Mouse (Mus musculus): ENCODE measurements at regions not wholly inside any gene's neighbourhood (a gene's known extent, or its start where the extent isn't known, plus 50 kb on each side); places are given as distances from the start of the nearest gene placed in this dataset.

DNA sequence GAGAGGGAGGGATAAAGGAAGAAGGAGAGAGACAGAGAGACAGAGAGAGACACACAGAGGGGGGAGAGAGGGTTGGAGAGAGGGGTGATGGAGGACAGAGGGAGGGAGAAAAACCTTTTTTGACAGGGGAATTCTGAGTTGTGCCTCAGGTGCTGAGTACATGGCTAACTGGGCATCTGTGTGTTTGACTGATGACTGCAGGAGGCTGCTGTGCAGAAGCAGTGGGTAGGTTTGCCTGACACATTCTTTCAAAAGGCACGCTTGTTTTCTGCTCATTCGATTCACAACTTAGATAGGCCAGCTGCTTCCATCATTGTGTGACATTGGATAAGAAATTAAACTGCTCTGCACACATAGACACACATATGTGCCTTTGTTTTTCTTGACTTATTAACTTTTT lies 150.7 kb upstream of the Rgmb start:
- DNase-seq (ENCODE audit: low spot score): no peak

- DNase-seq (ENCODE audit: low spot score): no peak
Observed at GRCm38 (mm10) chr17:15977374-15978031, 146.7 kb upstream of the Rgmb start.

DNA sequence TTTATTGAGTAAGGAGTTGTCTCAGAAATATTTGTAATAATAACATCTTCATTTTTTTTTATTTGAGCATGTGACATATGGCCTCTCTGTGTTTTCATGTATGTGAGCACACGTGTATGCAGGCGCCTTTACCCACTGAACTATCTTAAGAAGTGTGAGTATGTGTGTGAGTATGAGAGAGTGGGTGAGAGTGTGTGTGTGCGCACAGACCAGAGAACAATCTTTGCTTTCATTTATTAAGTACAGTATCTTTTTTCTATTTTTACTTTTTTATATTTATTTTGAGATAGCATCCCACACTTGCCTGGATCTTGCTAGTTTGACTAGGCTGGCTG lies 140.5 kb upstream of the Rgmb start:
- DNase-seq (ENCODE audit: low spot score): no peak

DNA sequence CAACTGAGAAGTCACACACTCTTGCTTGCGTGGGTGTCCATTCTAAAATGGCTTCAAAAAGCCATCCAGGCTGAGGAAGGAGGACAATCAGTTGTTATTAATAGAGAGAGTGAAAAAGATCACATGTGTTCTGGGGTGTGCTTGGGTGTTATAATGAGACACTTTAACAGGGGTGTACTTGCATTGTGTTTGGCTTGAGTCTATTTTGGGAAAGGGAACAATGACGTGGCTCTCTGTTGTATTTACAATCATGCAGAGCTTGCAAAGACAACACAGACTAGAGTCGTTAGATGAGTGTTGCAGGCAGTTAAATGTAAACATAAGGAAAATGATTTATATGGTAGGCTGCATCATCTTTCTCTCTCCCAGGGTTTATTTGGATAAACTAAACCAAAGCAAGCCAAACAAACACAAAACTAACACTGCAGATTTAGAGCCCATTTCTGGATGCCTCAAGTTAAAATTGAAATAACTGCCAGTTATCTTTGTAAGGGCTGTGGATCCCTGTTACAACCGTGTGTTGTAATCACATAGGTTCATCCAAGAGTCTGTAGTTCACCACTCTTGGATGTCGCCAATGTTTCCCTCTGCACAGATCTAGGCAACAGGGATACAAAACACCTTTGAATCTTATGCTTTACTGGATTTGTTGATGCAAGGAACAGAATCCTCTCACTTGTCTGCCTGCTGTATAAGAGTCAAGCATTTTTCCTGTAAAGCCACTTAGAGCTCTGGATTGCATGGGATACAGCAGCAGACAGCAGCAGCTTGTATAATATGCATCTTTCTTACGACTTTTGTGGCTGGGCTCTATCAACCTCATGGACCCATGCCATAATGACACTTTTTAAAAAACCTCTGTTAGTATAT lies 139.9 kb upstream of the Rgmb start:
- peak; percentile 21 for DNase-seq (ENCODE audit: low spot score)

DNA sequence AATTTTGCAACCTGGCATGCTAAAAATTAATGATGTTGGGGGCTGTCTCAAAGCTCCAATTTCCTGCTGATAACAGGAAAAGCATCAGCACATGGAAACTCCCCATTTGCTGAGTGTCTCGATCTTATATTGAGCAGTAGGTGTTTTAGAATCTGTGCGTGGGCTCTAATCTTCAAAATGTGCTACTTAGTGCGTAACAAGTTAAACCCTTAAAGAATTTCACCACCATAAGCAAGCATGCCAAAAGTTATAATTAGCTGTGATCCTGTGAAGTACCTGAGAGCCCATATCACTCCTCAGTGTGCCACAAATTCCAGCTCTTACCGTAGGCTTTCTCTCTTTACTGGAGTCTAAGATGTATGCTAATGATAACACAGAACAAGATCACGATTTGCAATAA lies 137.5 kb upstream of the Rgmb start:
- no peak for DNase-seq (ENCODE audit: low spot score)

DNA sequence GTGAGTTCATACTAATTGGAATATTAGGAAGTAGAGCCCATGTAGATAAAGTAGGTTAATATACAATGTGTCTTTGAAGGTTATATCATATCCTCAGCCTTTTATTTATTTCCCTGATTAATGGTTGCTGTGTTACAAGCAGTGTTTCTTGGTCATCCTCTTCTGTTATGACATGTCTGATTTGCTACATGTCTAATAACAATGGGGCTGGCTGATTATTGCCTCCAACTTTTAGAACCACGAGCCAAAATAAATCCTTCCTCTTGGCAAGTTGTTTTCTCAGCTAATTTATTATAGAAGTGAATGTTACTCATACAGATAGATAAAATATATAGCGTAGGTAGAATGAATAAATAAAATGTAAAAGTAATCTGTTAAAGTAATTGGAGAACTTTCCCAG lies 124.8 kb upstream of the Rgmb start:
- DNase-seq (ENCODE audit: low spot score): no peak

GRCm38 (mm10) chr17:15951641-15952040 lies 120.8 kb upstream of the Rgmb start:
- no peak for DNase-seq (ENCODE audit: low spot score)

- no peak for DNase-seq (ENCODE audit: low spot score)
Observed at GRCm38 (mm10) chr17:15949753-15950152, 118.9 kb upstream of the Rgmb start.

- DNase-seq (ENCODE audit: low spot score): no peak
Observed at GRCm38 (mm10) chr17:15942378-15942777, 111.5 kb upstream of the Rgmb start.

DNA sequence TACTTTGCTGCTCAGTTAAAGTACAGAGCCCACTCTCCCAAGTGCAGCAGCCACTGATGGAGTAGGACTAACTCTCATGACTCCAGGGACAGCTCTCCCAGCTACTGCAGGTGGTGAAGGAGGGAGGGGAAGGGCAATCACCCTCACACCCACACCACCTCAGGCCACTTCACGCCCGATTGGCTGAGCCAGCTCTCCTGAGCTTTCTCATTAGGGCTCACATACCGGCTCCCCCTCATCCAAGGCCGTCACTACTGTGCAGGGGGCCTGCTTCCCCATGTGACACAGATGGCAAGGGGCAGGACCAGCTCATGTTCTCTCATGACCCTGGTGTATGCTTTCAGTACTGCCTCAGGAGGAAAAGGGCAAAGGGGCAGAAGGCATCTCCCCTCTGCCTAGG lies 87.8 kb upstream of the Rgmb start:
- no peak for DNase-seq (ENCODE audit: low spot score)

DNA sequence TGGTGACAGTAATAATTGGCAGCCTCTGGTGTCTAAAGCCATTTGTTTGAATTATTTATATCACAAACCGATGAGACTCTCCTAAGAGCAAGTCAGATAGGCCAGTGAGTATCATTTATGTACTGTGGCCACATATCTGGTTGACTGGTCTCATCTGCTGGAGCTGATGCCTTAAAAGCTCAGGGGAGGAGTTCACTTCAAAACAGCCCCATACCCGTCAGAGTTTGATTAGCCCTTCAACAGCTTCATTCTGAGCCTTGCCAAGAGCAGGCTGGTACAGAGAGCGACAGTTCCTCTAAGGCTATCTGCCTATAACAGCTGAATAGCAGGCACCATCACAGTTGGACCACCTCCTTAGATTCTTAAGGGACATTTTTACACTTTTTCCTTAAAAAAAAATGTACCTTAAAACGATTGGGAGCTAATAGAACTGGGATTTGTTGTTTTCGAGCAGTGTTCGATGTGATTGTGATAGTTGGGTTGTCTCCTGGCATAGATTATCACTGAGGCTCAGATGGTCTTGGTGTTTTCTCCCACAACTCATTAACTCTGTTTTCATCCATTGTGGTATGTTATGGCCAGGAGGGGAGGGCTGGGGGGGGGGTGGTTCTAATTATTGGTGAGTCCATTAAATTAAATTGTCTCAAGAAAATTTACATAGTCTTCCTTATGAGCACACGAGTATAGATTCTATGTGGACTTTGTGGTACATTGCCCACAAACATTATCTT lies 68.0 kb upstream of the Rgmb start:
- no peak for DNase-seq (ENCODE audit: low spot score)

GRCm38 (mm10) chr17:15895968-15896367 lies 65.1 kb upstream of the Rgmb start:
- no peak for DNase-seq (ENCODE audit: low spot score)

- no peak for DNase-seq (ENCODE audit: low spot score)
Observed at GRCm38 (mm10) chr17:15891896-15892675, 61.2 kb upstream of the Rgmb start.

- no peak for DNase-seq (ENCODE audit: low spot score)
Observed at GRCm38 (mm10) chr17:15890595-15891140, 59.8 kb upstream of the Rgmb start.

DNA sequence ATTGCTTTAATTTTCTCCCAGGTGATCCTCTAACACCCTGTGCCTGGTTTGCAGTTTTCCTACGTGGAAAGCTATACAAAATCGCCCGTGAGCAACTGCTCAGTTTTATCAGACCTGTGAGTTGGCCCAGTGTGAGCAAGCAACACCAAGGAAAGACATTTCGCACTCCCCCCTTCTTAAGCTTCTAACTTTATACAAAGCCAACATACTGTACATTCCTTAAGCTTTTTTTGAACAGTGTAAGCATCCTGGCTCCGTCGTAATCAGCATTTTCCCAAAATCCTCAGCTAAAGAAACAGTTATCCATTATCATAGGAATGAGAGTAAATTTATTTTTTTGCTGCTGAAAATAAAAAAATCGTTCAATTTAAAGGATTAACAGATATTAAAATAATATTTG lies 52.0 kb upstream of the Rgmb start:
- DNase-seq (ENCODE audit: low spot score): no peak

- no peak for DNase-seq (ENCODE audit: low spot score)
Observed at GRCm38 (mm10) chr17:15882245-15882644, 51.4 kb upstream of the Rgmb start.

Measured in adipocyte (in vitro differentiated cells).